Mouse (Mus musculus) bone marrow, adult 2 months (tissue): Measurements from ENCODE around the gene Ager.

Experiments used
- CTCF ChIP-seq: fragments of 200-500 bp; IDR thresholded peaks from 2 replicates; pipeline ENCODE4 v1.5.1; 2011; ENCODE audit warnings: low read length, control low read depth; ENCODE audit not compliant: control insufficient read depth, insufficient read depth
- POLR2A ChIP-seq: fragments of 200-500 bp; IDR thresholded peaks from 2 replicates; pipeline ENCODE4 v1.6.1; 2011; ENCODE audit warnings: low read depth, mild to moderate bottlenecking, control low read depth, low read length, borderline replicate concordance; ENCODE audit not compliant: control insufficient read depth

- TF ChIP-seq CTCF (no peak), POLR2A (no peak)
Measured at GRCm38 (mm10) chr17:34623161-34623560, 25.5 kb downstream of the Ager start.
